Mouse (Mus musculus) CD4-positive, CD25-positive, alpha-beta regulatory T cell, adult 2 months (primary cell): ENCODE data around the gene Rnh1.
A peak's percentile ranks its signal among the peaks of the same experiment; 100 is the strongest.

ENCODE experiments used
- DNase-seq: peaks from one replicate; pipeline ENCODE4 v3.0.0-alpha.2; 2012; ENCODE audit warnings: low read depth, low spot score

Gene Rnh1

GRCm38 (mm10) chr7:141172116-141173006 lies at the start of gene Rnh1:
Gene Rnh1 (minus strand): TSS chr7:141172857.
- peak; percentile 94 for DNase-seq

GRCm38 (mm10) chr7:141222126-141222467 lies 49.4 kb upstream of the Rnh1 start:
- DNase-seq: no peak

GRCm38 (mm10) chr7:141221249-141222125 lies 48.8 kb upstream of the Rnh1 start:
- peak; percentile 91 for DNase-seq

GRCm38 (mm10) chr7:141220377-141220776 lies 47.7 kb upstream of the Rnh1 start:
- no peak for DNase-seq

- DNase-seq: no peak
Observed at GRCm38 (mm10) chr7:141219558-141220099, 47.0 kb upstream of the Rnh1 start.

GRCm38 (mm10) chr7:141218557-141219133 lies 46.0 kb upstream of the Rnh1 start:
- no peak for DNase-seq

GRCm38 (mm10) chr7:141218141-141218540 lies 45.5 kb upstream of the Rnh1 start:
- DNase-seq: no peak

- DNase-seq: no peak
Observed at GRCm38 (mm10) chr7:141217343-141218013, 44.8 kb upstream of the Rnh1 start.

GRCm38 (mm10) chr7:141216894-141217293 lies 44.2 kb upstream of the Rnh1 start:
- no peak for DNase-seq

GRCm38 (mm10) chr7:141215880-141216733 lies 43.5 kb upstream of the Rnh1 start:
- DNase-seq: no peak

GRCm38 (mm10) chr7:141215101-141215879 lies 42.6 kb upstream of the Rnh1 start, which contains the start of gene Rassf7:
Gene Rassf7 (plus strand): TSS chr7:141215860.
- peak; percentile 98 for DNase-seq

- DNase-seq: no peak
Observed at GRCm38 (mm10) chr7:141214310-141214709, 41.7 kb upstream of the Rnh1 start.

- DNase-seq: no peak
Observed at GRCm38 (mm10) chr7:141213605-141214235, 41.1 kb upstream of the Rnh1 start, which contains the start of gene Lmntd2. Gene Lmntd2 (minus strand): TSS chr7:141214080.

- DNase-seq: no peak
Observed at GRCm38 (mm10) chr7:141213133-141213532, 40.5 kb upstream of the Rnh1 start.

GRCm38 (mm10) chr7:141210606-141211131 lies 38.0 kb upstream of the Rnh1 start:
- DNase-seq: no peak

- DNase-seq: no peak
Observed at GRCm38 (mm10) chr7:141210137-141210536, 37.5 kb upstream of the Rnh1 start.

- no peak for DNase-seq
Observed at GRCm38 (mm10) chr7:141209526-141209925, 36.9 kb upstream of the Rnh1 start.

GRCm38 (mm10) chr7:141206182-141206937 lies 33.7 kb upstream of the Rnh1 start:
- no peak for DNase-seq
